Mouse (Mus musculus) ES-E14 (cell line): ENCODE measurements around the gene Tnfaip8l2.

Experiments
- MAFK ChIP-seq: IDR thresholded peaks from 2 replicates; pipeline ENCODE4 v1.6.1; 2014; ENCODE audit warnings: mild to moderate bottlenecking, low read depth, low read length, inconsistent platforms; ENCODE audit not compliant: insufficient read depth
- ZC3H11A ChIP-seq: IDR thresholded peaks from 2 replicates; pipeline ENCODE4 v1.6.1; 2012; ENCODE audit warnings: low read depth, mild to moderate bottlenecking, inconsistent platforms, low read length, borderline replicate concordance
- ZNF384 ChIP-seq: IDR thresholded peaks from 2 replicates; pipeline ENCODE4 v1.6.1; 2012; ENCODE audit warnings: low read depth, low read length, inconsistent platforms

GRCm38 (mm10) chr3:95140289-95140595 lies 1.9 kb downstream of the Tnfaip8l2 start:
- TF ChIP-seq MAFK (no peak), ZNF384 (no peak), ZC3H11A (no peak)
